Mouse (Mus musculus) small intestine, adult 2 months (tissue): Measurements from ENCODE around the gene Gpc6. TPM values are rescaled to one million over a fixed set of nuclear protein-coding genes. Genes with fewer than 3 reads are reported as not detected.

Experiments
- H3K27ac ChIP-seq: fragments of 200-500 bp; 2 replicates; pipeline ENCODE4 v1.5.1; 2012; ENCODE audit warnings: low read depth, low read length, control low read depth, inconsistent platforms; ENCODE audit not compliant: insufficient read depth
- H3K27me3 ChIP-seq: fragments of 200-500 bp; 2 replicates; pipeline ENCODE4 v1.6.1; 2012; ENCODE audit warnings: mild to moderate bottlenecking, moderate library complexity, low read length, inconsistent platforms; ENCODE audit not compliant: control insufficient read depth, insufficient read depth
- H3K36me3 ChIP-seq: fragments of 200-500 bp; 2 replicates; pipeline ENCODE4 v1.6.1; 2012; ENCODE audit warnings: mild to moderate bottlenecking, low read length, control low read depth, inconsistent platforms; ENCODE audit not compliant: control insufficient read depth, insufficient read depth
- H3K4me1 ChIP-seq: fragments of 200-500 bp; 2 replicates; pipeline ENCODE4 v1.6.1; 2012; ENCODE audit warnings: low read length, inconsistent platforms, mixed read lengths; ENCODE audit not compliant: control insufficient read depth, insufficient read depth, insufficient read length
- H3K4me3 ChIP-seq: fragments of 200-500 bp; 2 replicates; pipeline ENCODE4 v1.5.1; 2012; ENCODE audit warnings: low read depth, mild to moderate bottlenecking, control low read depth, inconsistent platforms, low read length, moderate library complexity
- CTCF ChIP-seq: fragments of 200-500 bp; IDR thresholded peaks from 2 replicates; pipeline ENCODE4 v1.5.1; 2012; ENCODE audit warnings: low read depth, mild to moderate bottlenecking, control low read depth, inconsistent platforms, low read length, moderate library complexity, mixed read lengths; ENCODE audit not compliant: insufficient replicate concordance, insufficient read length; ENCODE audit errors: extremely low read depth
- POLR2A ChIP-seq: fragments of 200-500 bp; IDR thresholded peaks from 2 replicates; pipeline ENCODE4 v1.6.1; 2012; ENCODE audit warnings: low read depth, mild to moderate bottlenecking, control low read depth, inconsistent platforms, low read length, moderate library complexity
- WGBS: fragments of 180-500 bp; shearing (Covaris S2); methylation state at CpG from one replicate; pipeline ENCODE4 v1.1.7; 2018; 5-methylcytosine and 5-hydroxymethylcytosine counted together
- polyA plus RNA-seq: library from polyadenylated mRNA; depleted of rRNA; stranded (reverse); fragments of >200 nt; gene quantifications from 2 replicates; pipeline ENCODE4 v1.2.3, GENCODE M21; 2012

Gene Gpc6
- polyA plus RNA-seq, 1 experiment: 0.81 TPM

DNA sequence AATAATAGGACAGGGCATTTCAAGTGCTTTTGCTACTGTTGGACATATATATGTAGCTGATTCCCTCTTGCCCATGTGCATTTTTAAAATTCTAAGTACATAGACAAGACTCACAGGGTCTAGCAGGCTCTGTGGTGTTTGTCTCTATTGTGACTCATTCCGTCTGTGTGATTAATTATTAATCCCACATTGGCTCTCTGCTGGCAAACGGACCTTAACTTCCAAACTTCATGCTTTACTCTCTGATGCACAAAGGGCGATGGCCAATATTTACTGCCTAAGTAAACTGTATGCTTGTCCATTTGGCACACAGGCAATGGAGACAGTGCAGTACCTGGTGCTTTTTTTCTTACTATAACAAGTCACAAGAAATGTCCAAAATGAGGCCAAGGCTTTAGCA is 749.4 kb downstream of the Gpc6 start:
- TF ChIP-seq CTCF (no peak), POLR2A (no peak)
- H3K36me3 ChIP-seq: no peaks in the 10 kb centered on the region
- no peak overlapping the region for H3K4me3 ChIP-seq
- WGBS: 26% methylated on average over 3 of the region's 3 CpGs
- no peak overlapping the region for H3K27ac ChIP-seq
- no peaks in the 10 kb centered on the region for H3K27me3 ChIP-seq
- no peaks in the 10 kb centered on the region for H3K4me1 ChIP-seq

DNA sequence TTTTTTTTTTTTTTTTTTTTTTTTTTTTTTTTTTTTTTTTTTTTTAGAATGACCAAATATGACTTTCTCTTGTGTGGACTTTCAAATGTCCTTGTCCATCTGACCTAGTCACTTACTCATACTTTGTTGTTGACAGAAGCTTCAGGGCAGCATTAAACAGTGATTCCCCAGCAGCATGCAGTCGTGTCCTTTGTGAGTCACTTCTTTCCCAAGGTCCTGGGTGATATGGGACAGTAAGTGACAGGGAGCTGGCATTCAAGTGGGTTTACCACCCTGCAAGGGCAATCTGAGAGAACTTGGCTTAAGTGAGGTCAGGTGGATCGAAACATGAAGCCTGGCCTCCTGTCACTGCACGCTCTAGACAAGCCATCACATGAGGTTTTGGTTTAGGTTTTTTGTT is 754.8 kb downstream of the Gpc6 start:
- Histone ChIP-seq H3K4me3 (no peak overlapping the region), H3K4me1 (no peaks in the 10 kb centered on the region), H3K36me3 (no peaks in the 10 kb centered on the region), H3K27me3 (no peaks in the 10 kb centered on the region), H3K27ac (no peak overlapping the region)
- WGBS: 79% methylated on average over 3 of the region's 3 CpGs
- TF ChIP-seq CTCF (no peak), POLR2A (no peak)

DNA sequence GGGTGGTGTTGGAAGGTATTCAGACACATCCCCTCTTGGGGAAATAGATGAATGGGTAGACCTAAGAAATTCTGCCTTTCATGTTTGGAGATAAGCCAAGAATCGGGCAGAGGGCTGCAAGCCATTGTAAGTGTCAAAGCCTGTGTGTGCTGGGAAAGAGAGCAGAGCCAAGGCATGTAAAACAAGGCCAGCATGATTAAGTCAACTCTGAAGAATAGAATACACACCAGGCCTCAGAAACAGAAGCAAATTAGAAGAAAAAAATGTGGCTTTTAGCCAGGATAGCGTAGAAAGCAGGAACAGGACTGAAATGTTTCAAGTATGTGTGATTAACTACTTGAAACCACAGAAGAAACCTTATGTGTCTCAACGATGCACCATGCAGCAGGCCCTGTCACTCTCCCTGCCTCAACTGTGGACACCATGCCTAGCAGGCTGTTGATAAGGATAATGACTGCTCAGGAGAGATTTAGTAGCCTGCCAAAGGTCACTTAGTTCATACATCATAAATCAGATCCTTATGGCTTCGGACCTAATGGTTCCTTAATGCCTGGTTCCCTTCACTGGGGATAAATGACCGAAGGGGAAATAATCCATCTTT is 756.3 kb downstream of the Gpc6 start:
- Histone ChIP-seq H3K4me3 (no peak overlapping the region), H3K27me3 (no peaks in the 10 kb centered on the region), H3K27ac (no peak overlapping the region), H3K36me3 (no peaks in the 10 kb centered on the region), H3K4me1 (no peaks in the 10 kb centered on the region)
- 34% methylated on average over 5 of the region's 5 CpGs for WGBS
- no peak for TF ChIP-seq CTCF
- TF ChIP-seq POLR2A: no peak

DNA sequence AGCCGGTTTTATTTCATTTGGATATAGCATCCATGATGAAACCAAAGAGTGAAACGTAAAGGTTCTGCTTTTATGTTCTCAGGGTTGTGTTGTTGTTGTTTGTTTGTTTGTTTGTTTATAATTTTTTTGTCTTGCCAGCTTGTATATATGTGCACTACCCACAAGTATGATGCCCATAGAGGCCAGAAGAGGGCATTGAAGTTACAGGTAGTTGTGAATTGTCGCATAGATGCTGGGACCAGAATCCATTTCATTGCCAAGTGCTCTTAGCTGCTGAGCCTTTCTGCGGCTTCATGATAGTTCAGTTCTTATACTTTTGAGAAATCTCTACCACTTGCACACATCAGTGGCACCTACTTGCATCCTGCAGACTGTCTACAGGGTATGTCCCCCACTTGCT is 758.0 kb downstream of the Gpc6 start:
- no peaks in the 10 kb centered on the region for H3K36me3 ChIP-seq
- no peak for TF ChIP-seq CTCF
- no peak for TF ChIP-seq POLR2A
- H3K4me3 ChIP-seq: no peak overlapping the region
- no peak overlapping the region for H3K27ac ChIP-seq
- H3K4me1 ChIP-seq: no peaks in the 10 kb centered on the region
- no peaks in the 10 kb centered on the region for H3K27me3 ChIP-seq
- 90% methylated on average over 4 of the region's 4 CpGs for WGBS

DNA sequence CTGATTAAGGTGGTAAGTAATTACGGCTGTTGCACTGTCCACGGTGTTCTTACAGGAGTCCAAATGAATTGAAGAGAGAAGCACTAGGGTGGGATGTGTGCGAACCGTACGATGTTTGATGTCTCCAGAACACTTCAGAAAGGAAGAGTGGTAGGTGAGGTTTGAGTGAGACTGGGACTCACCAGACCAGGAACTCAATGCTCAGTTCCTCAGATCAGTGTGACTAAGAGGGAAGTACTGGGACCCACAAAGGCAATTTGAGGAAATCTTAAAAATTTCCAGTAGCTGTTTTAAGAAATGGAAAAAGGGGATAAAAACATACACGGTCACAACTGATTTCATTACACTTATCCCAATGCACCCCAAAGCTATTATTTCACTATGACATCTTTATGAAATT is 764.7 kb downstream of the Gpc6 start:
- 91% methylated on average over 6 of the region's 6 CpGs for WGBS
- TF ChIP-seq POLR2A (no peak), CTCF (no peak)
- Histone ChIP-seq H3K4me3 (no peak overlapping the region), H3K4me1 (no peaks in the 10 kb centered on the region), H3K36me3 (no peaks in the 10 kb centered on the region), H3K27ac (no peak overlapping the region), H3K27me3 (no peaks in the 10 kb centered on the region)

DNA sequence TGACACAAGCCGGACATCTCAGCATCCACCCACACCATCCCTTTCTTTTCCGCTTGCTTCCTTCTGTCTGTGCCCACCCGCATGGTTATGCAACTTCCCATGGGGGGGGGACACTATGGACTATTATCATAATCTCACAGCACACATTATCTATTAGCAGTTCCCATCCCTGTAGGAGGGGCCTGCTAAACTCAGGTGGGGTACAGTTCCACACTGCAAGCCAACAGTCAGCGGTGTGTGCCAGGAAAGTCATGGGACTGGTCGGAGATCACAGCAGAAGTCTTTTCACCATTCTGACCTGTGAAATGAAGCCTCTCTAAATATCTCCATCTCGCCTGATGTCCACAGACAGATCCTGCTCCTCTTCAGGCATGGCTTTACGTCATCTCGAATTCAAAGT is 770.5 kb downstream of the Gpc6 start:
- H3K4me3 ChIP-seq: no peak overlapping the region
- no peak overlapping the region for H3K27ac ChIP-seq
- TF ChIP-seq POLR2A (no peak), CTCF (no peak)
- no peaks in the 10 kb centered on the region for H3K27me3 ChIP-seq
- no peaks in the 10 kb centered on the region for H3K36me3 ChIP-seq
- H3K4me1 ChIP-seq: no peaks in the 10 kb centered on the region
- 90% methylated on average over 8 of the region's 8 CpGs for WGBS

DNA sequence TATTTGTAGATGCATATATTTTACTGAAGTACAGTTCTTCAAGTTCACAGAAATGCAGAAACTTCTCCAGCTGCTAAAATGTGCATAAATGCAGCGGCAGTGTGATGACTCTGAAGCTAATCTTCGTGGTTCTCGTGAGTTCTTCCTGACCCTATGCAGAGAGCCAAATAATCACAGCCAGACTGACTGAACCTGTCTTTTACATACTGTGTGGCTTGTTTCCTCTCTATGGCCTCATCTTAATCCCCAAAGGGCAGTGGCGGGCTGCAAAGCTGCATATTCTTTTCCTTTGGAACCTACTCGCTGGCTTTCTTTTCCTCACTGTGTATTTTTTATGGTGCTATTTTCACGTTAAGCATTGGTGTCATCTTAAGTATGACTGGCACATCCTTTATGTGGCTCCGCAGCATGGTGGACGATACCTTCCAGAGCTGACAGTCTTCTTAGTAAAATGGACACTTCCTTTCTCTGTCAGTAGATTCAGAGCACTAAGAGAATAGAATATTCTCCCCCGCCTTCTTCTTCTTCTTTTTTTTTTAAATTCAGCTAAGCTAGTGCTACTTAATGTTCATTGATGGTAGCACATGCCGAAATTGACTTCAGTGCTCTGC is 775.7 kb downstream of the Gpc6 start:
- no peaks in the 10 kb centered on the region for H3K27me3 ChIP-seq
- 89% methylated on average over 10 of the region's 10 CpGs for WGBS
- no peak for TF ChIP-seq CTCF
- no peak for TF ChIP-seq POLR2A
- no peak overlapping the region for H3K4me3 ChIP-seq
- H3K4me1 ChIP-seq: no peaks in the 10 kb centered on the region
- no peak overlapping the region for H3K27ac ChIP-seq
- no peaks in the 10 kb centered on the region for H3K36me3 ChIP-seq
